Mouse (Mus musculus) myocyte (in vitro differentiated cells): ENCODE measurements at regions not wholly inside any gene's neighbourhood (a gene's known extent, or its start where the extent isn't known, plus 50 kb on each side); places are given as distances from the start of the nearest gene placed in this dataset.

Source experiments
- E2F4 ChIP-seq: IDR thresholded peaks from one replicate; pipeline ENCODE4 v1.6.1; 2011; ENCODE audit warnings: mild to moderate bottlenecking, control low read depth, moderate library complexity; ENCODE audit not compliant: insufficient read depth
- MAX ChIP-seq: IDR thresholded peaks from one replicate; pipeline ENCODE4 v1.6.1; 2011; ENCODE audit warnings: low read depth, mild to moderate bottlenecking, control low read depth
- MYOD1 ChIP-seq, 3 experiments: IDR thresholded peaks; one replicate each; pipeline ENCODE4 v1.6.1; 2011; ENCODE audit warnings: control low read depth in 2 of 3, low read depth in 2 of 3, mild to moderate bottlenecking in 2 of 3, moderate library complexity in 1 of 3; ENCODE audit not compliant: insufficient read length in 2 of 3, control insufficient read depth in 1 of 3
- POLR2A ChIP-seq: IDR thresholded peaks from one replicate; pipeline ENCODE4 v1.6.1; 2011; ENCODE audit warnings: low read depth, mild to moderate bottlenecking, control low read depth, moderate library complexity; ENCODE audit not compliant: insufficient read length
- TCF12 ChIP-seq: IDR thresholded peaks from one replicate; pipeline ENCODE4 v1.6.1; 2011; ENCODE audit warnings: mild to moderate bottlenecking, control low read depth; ENCODE audit not compliant: poor library complexity, insufficient read depth, severe bottlenecking
- TCF3 ChIP-seq: IDR thresholded peaks from one replicate; pipeline ENCODE4 v1.6.1; 2011; ENCODE audit warnings: low read depth, control low read depth; ENCODE audit not compliant: insufficient read length
- USF1 ChIP-seq: IDR thresholded peaks from one replicate; pipeline ENCODE4 v1.6.1; 2011; ENCODE audit warnings: low read depth, mild to moderate bottlenecking, control low read depth, moderate library complexity

GRCm38 (mm10) chr9:41215026-41215425 lies 53.5 kb upstream of the Ubash3b start:
- TF ChIP-seq TCF3, result no peak
- TF ChIP-seq USF1, result no peak
- TF ChIP-seq POLR2A, result no peak
- no peak for TF ChIP-seq MYOD1 (IDR thresholded peaks at IDR 0.05; ENCODE audit: control insufficient read depth in 1 of 3, insufficient read length in 2 of 3, low read depth in 2 of 3)
- TF ChIP-seq E2F4, result no peak
- no peak for TF ChIP-seq TCF12
- TF ChIP-seq MAX, result no peak
